ENCODE assay signal across 9 mouse cellular contexts in genomic region chr17:7284297-7284910, GRCm38 (mm10). TPM values are rescaled to one million over a fixed set of nuclear protein-coding genes. Genes with fewer than 3 reads are reported as not detected.
DNase-seq lines count a peak whose midpoint lies in the region; ATAC-seq and TF ChIP-seq lines count a peak whose summit lies in the region.
"Had no signal": no experiment of that assay in that cellular context is flagged by ENCODE, and none has a peak within 500 bp of the region (broad histone marks: within the 10 kb centered on the region; RNA-seq: fewer than 3 reads in every experiment).

No protein-coding gene starts in this region.

- H3K27me3 ChIP-seq in heart, embryonic 15.5 days, result no peaks in the 10 kb centered on the region
- H3K27me3 ChIP-seq: liver, embryonic 13.5 days had no signal

- H3K9me3 ChIP-seq in heart, embryonic 15.5 days (replicated peaks), result no peaks in the 10 kb centered on the region
- H3K9me3 ChIP-seq: liver, embryonic 13.5 days had no signal

- peak overlapping the region; percentile 8; the same call in 1 of the 2 replicates for H3K4me2 ChIP-seq in heart, embryonic 15.5 days
- H3K4me2 ChIP-seq: liver, embryonic 13.5 days had no signal

- intact Hi-C loops in gastrocnemius, adult 2 months (cut with DNase I), result no loop called here

- peak; percentile 64 for DNase-seq in gastrocnemius, adult 2 months
- DNase-seq in gastrocnemius, postnatal 25 days, result no peak
- DNase-seq in adrenal gland, adult 8-10 months, result peak; percentile 30
- DNase-seq in lung, adult 18-20 months, result peak; percentile 55 to 62
- DNase-seq in T-cell, adult 2 months (ENCODE audit: low spot score), result no peak
- no peak for DNase-seq in thymus, adult 18-20 months
- DNase-seq: liver, embryonic 13.5 days had no signal

- no peak for TF ChIP-seq CTCF in gastrocnemius, adult 2 months (IDR thresholded peaks at IDR 0.05)

- WGBS in heart, embryonic 15.5 days, result 16% methylated on average over 8 of the region's 8 CpGs

- H3K36me3 ChIP-seq in heart, embryonic 15.5 days, result peaks cover 4% of the 10 kb centered on the region; the same call in 1 of the 2 replicates
- H3K36me3 ChIP-seq: liver, embryonic 13.5 days had no signal

- ATAC-seq in heart, embryonic 15.5 days (replicated peaks; ENCODE audit: insufficient number of reproducible peaks, insufficient read depth, low FRiP score, low read depth), result peak; percentile 86
- no peak for ATAC-seq in frontal cortex, adult (ENCODE audit: low TSS enrichment)

- no peak overlapping the region for H3K4me3 ChIP-seq in gastrocnemius, adult 2 months
- no peak overlapping the region for H3K4me3 ChIP-seq in heart, embryonic 15.5 days
- H3K4me3 ChIP-seq: liver, embryonic 13.5 days had no signal

- H3K4me1 ChIP-seq in heart, embryonic 15.5 days (replicated peaks), result peaks cover 62% of the 10 kb centered on the region
- H3K4me1 ChIP-seq: liver, embryonic 13.5 days had no signal

- H3K27ac ChIP-seq in gastrocnemius, adult 2 months, result peak overlapping the region; percentile 61
- H3K27ac ChIP-seq in heart, embryonic 15.5 days, result peak overlapping the region; percentile 97
- H3K27ac ChIP-seq: liver, embryonic 13.5 days had no signal

- no peak overlapping the region for H3K9ac ChIP-seq in heart, embryonic 15.5 days
- H3K9ac ChIP-seq: liver, embryonic 13.5 days had no signal

RNA-seq across cellular contexts. Expression of gene Tcp10a, which starts 40.0 kb away (rescaled TPM):
- not detected for total RNA-seq in gastrocnemius, adult 2 months (2021)
- total RNA-seq in gastrocnemius, postnatal 25 days (2021), result not detected
- total RNA-seq in adrenal gland, adult 8-10 months (2022), result under 1 TPM in 2 of 4 experiments, not detected in 2; 0.12 to 0.24 TPM
- not detected in 2 replicates for polyA plus RNA-seq in heart, embryonic 15.5 days (2015; fragmentation: Nextera tagmentation; extraction: Ambion mirVana)
- polyA plus RNA-seq: liver, embryonic 13.5 days had no signal

Comparison
In these comparisons a context has a peak if more than half of its experiments do, and no peak if none do; other contexts are left out.
1. DNase-seq: peak in gastrocnemius, adult 2 months (single experiment), adrenal gland, adult 8-10 months (single experiment) and lung, adult 18-20 months (2 of 2); none in gastrocnemius, postnatal 25 days (single experiment), T-cell, adult 2 months (single experiment) and thymus, adult 18-20 months (0 of 2).